Mouse (Mus musculus): ENCODE measurements around the gene Rad51b.

DNA sequence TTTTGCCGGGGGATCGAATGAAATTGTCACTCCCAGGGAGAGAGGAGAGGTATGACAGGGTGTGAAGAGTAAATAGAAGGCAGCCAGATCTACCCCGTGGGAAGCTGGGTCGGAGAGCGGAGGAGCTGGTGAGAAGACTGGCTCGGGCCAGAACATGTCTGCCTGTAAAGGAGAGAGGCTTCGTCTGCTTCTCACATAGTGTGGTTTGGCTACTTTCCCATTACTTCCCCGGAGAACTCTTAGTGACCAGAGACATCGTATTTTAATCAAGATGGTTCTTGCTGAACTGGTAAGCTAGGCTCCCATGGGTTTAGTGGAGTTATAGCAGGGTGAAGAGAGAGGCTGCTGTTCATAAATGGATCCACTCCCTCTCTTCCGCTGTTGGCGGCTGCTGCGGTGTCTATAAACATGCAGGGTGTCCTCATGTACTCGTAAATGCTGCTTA lies 438.3 kb downstream of the Rad51b start:
- TF ChIP-seq CTCF (IDR thresholded peaks at IDR 0.05; ENCODE audit: insufficient read depth, low read length) (no peak), POLR2A (IDR thresholded peaks at IDR 0.05; ENCODE audit: borderline replicate concordance, extremely low read depth, low read depth, low read length) (no peak)
